Mouse (Mus musculus) kidney, adult 2 months (tissue): Measurements from ENCODE around the gene Cadm2.

ENCODE experiments used
- CTCF ChIP-seq: fragments of 200-500 bp; conservative IDR thresholded peaks from 2 replicates; pipeline ENCODE4 v1.5.1; 2011; ENCODE audit warnings: low read depth, mild to moderate bottlenecking, control low read depth, low read length, moderate library complexity, mixed read lengths; ENCODE audit not compliant: insufficient read depth, insufficient read length
- POLR2A ChIP-seq: fragments of 200-500 bp; IDR thresholded peaks from one replicate; pipeline ENCODE4 v1.6.1; 2011; ENCODE audit warnings: low read depth, low read length, control low read depth

- TF ChIP-seq POLR2A (no peak), CTCF (no peak)
Observed at GRCm38 (mm10) chr16:67620826-67621505, at the start of gene Cadm2.
